Mouse (Mus musculus) E14TG2a.4 (cell line): ENCODE results near the gene Rnase4.

Experiments used
- H3K27me3 ChIP-seq: 2 replicates; pipeline ENCODE4 v1.6.1; 2014; ENCODE audit warnings: low read length, control low read depth; ENCODE audit not compliant: insufficient read depth
- H3K36me3 ChIP-seq: 2 replicates; pipeline ENCODE4 v1.6.1; 2014; ENCODE audit warnings: low read length, control low read depth; ENCODE audit not compliant: insufficient read depth
- H3K4me1 ChIP-seq: replicated peaks from 2 replicates; pipeline ENCODE4 v1.6.1; 2014; ENCODE audit warnings: low read depth, low read length, control low read depth
- H3K4me3 ChIP-seq: replicated peaks from 2 replicates; pipeline ENCODE4 v1.5.1; 2014; ENCODE audit warnings: mild to moderate bottlenecking, low read length
- H3K9me3 ChIP-seq: 2 replicates; pipeline ENCODE4 v1.6.1; 2014; ENCODE audit warnings: low read length, control low read depth
- CTCF ChIP-seq: conservative IDR thresholded peaks from 2 replicates; pipeline ENCODE4 v1.5.1; 2014; ENCODE audit warnings: low read length
- NANOG ChIP-seq: IDR thresholded peaks from 2 replicates; pipeline ENCODE4 v1.6.1; 2014; ENCODE audit warnings: borderline replicate concordance, low read length, mixed read lengths
- POU5F1 ChIP-seq: IDR thresholded peaks from 2 replicates; pipeline ENCODE4 v1.6.1; 2014; ENCODE audit warnings: low read length, borderline replicate concordance

The Rnase4 gene

DNA sequence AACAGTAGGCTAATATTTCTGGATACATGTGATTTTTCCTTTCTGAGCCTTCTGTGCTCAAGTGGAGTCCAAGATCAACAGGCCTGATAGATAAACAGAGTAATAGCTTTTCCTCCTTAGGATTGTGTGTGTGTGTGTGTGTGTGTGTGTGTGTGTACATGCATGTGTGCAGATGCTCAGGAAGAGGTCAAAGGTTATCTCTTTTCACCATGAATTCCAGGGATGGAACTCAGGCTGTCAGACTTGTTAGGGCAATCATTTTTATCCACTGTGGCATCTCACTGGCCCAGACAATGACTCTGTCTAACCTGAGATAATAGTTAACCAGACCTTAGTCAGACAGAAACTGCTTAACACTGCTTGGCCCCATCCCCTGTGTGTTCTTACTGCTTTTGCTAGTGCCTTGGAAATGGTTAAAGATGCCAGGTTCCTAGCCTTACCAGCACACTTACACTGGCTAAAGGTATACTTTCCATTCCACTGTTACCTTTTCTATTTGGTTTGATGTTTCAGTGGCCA is 15.6 kb downstream of the Rnase4 start:
- H3K27me3 ChIP-seq = no peaks in the 10 kb centered on the region
- no peaks in the 10 kb centered on the region for H3K4me1 ChIP-seq
- no peaks in the 10 kb centered on the region for H3K36me3 ChIP-seq
- no peak for TF ChIP-seq POU5F1
- TF ChIP-seq NANOG = no peak
- no peak for TF ChIP-seq CTCF
- no peaks in the 10 kb centered on the region for H3K9me3 ChIP-seq
- no peak overlapping the region for H3K4me3 ChIP-seq

DNA sequence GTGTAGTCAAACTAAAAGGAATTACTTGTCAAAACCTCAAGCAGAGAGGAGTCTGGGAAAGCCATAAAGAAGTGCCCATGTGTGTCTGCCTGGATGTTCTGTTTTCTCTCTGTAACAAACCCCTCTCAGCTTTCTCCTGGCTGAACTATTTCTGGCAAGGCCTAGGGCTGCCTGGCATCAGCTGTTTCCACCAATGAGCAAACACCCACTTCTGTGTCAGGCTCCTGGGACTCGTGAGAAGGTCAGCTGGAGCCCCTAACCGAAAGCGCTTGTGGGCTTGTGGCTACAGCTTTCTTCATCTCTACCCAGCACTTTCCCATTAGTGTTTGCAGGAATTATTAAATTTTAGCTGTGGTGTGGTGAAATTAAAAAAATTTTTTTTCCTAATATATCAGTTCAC is 21.1 kb downstream of the Rnase4 start:
- Histone ChIP-seq H3K36me3 (no peaks in the 10 kb centered on the region), H3K9me3 (peaks cover 4% of the 10 kb centered on the region; the same call in 1 of the 2 replicates)

DNA sequence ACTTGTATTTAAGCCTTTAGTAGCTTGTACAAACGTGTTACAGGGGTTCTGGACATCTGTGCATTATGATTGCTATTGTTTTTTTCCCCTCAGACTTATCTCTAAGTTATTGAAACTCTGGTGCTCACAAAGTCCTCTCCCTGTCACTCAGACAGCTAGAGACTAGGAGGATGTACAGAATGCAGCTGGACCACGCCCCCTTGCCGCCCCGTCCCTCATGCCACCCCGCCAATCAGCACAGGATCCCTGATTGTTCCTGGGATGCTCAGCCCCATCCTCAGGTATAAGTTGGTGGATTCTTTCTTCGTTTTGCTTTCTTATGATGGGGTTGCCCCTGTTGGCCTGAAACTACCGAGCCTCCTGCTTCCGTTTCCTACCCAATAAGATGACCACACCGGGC is 22.6 kb downstream of the Rnase4 start:
- H3K27me3 ChIP-seq = no peaks in the 10 kb centered on the region
- no peak for TF ChIP-seq NANOG
- TF ChIP-seq POU5F1 = no peak
- no peak for TF ChIP-seq CTCF
- H3K4me1 ChIP-seq = no peaks in the 10 kb centered on the region
- H3K36me3 ChIP-seq = no peaks in the 10 kb centered on the region
- H3K4me3 ChIP-seq = no peak overlapping the region
- peaks cover 7% of the 10 kb centered on the region; the same call in 1 of the 2 replicates for H3K9me3 ChIP-seq

More for the DNA sequence above, 21.1 kb downstream of the Rnase4 start:
- TF ChIP-seq NANOG (no peak), POU5F1 (no peak), CTCF (no peak)
- Histone ChIP-seq H3K4me1 (no peaks in the 10 kb centered on the region), H3K4me3 (no peak overlapping the region), H3K27me3 (no peaks in the 10 kb centered on the region)

GRCm38 (mm10) chr14:51113916-51114560 is 23.2 kb downstream of the Rnase4 start, which contains the start of gene Eddm3b:
Gene Eddm3b, plus strand, starts transcription at chr14:51114426.
- no peaks in the 10 kb centered on the region for H3K4me1 ChIP-seq
- TF ChIP-seq POU5F1 (no peak), NANOG (no peak), CTCF (no peak)

GRCm38 (mm10) chr14:51125684-51126083 is 34.8 kb downstream of the Rnase4 start:
- TF ChIP-seq NANOG (no peak), POU5F1 (no peak), CTCF (no peak)
- no peak overlapping the region for H3K4me3 ChIP-seq
- H3K4me1 ChIP-seq = peaks cover 7% of the 10 kb centered on the region

More at GRCm38 (mm10) chr14:51113916-51114560, 23.2 kb downstream of the Rnase4 start, which contains the start of gene Eddm3b:
- H3K27me3 ChIP-seq = no peaks in the 10 kb centered on the region
- H3K9me3 ChIP-seq = peaks cover 7% of the 10 kb centered on the region; the same call in 1 of the 2 replicates
- H3K4me3 ChIP-seq = no peak within 1 kb of the TSS
- H3K36me3 ChIP-seq = no peaks in the 10 kb centered on the region

GRCm38 (mm10) chr14:51127648-51128258 is 36.9 kb downstream of the Rnase4 start:
- Histone ChIP-seq H3K27me3 (no peaks in the 10 kb centered on the region), H3K4me1 (peaks cover 23% of the 10 kb centered on the region), H3K9me3 (no peaks in the 10 kb centered on the region), H3K4me3 (no peak overlapping the region), H3K36me3 (no peaks in the 10 kb centered on the region)
- TF ChIP-seq POU5F1 (no peak), NANOG (no peak), CTCF (no peak)

More at GRCm38 (mm10) chr14:51125684-51126083, 34.8 kb downstream of the Rnase4 start:
- Histone ChIP-seq H3K36me3 (no peaks in the 10 kb centered on the region), H3K9me3 (no peaks in the 10 kb centered on the region), H3K27me3 (no peaks in the 10 kb centered on the region)

- peaks cover 23% of the 10 kb centered on the region for H3K4me1 ChIP-seq
Observed at GRCm38 (mm10) chr14:51128775-51129623, 38.1 kb downstream of the Rnase4 start.

DNA sequence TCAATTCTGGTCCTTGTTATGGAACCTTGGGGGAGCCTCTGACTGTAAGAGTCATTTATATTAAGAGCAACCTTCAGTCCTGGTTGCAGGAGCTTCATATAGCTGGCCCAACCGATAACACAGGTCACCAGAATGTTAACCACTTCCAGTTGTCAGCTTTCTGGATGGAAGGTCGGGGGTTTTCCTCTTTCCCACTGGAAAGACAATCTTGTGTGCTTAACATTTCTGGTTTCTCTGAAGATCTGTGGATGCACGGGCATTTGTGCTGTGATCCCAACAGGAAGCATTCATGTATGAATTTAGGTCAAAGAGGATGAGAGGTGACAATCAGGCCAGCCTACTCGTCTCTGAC is 38.7 kb downstream of the Rnase4 start:
- H3K9me3 ChIP-seq = no peaks in the 10 kb centered on the region

More at GRCm38 (mm10) chr14:51128775-51129623, 38.1 kb downstream of the Rnase4 start:
- Histone ChIP-seq H3K36me3 (no peaks in the 10 kb centered on the region), H3K27me3 (no peaks in the 10 kb centered on the region), H3K9me3 (no peaks in the 10 kb centered on the region), H3K4me3 (no peak overlapping the region)
- no peak for TF ChIP-seq POU5F1
- no peak for TF ChIP-seq NANOG
- no peak for TF ChIP-seq CTCF

More for the DNA sequence above, 38.7 kb downstream of the Rnase4 start:
- Histone ChIP-seq H3K27me3 (no peaks in the 10 kb centered on the region), H3K4me1 (peaks cover 23% of the 10 kb centered on the region), H3K36me3 (no peaks in the 10 kb centered on the region), H3K4me3 (no peak overlapping the region)
- no peak for TF ChIP-seq POU5F1
- no peak for TF ChIP-seq NANOG
- TF ChIP-seq CTCF = no peak
